Mouse (Mus musculus) limb, embryonic 12.5 days (tissue): Measurements from ENCODE around the gene Tcte1. TPM values are rescaled to one million over a fixed set of nuclear protein-coding genes. Genes with fewer than 3 reads are reported as not detected.
A peak's percentile ranks its signal among the peaks of the same experiment; 100 is the strongest.

ENCODE experiments used
- ATAC-seq: fragments of 200-750 bp; cut with Nextera tagmentation; 2 replicates; pipeline ENCODE4 v1.8.0; 2017; ENCODE audit warnings: low read depth, moderate TSS enrichment; ENCODE audit not compliant: insufficient number of reproducible peaks, insufficient read depth, low FRiP score, low TSS enrichment
- H3K27ac ChIP-seq: fragments of 300-500 bp; sonication (generic); 2 replicates; pipeline ENCODE4 v1.5.1; 2016; ENCODE audit warnings: mild to moderate bottlenecking, moderate library complexity
- H3K27me3 ChIP-seq: fragments of 300-500 bp; sonication (generic); 2 replicates; pipeline ENCODE4 v1.6.1; 2016; ENCODE audit warnings: mild to moderate bottlenecking, moderate library complexity
- H3K36me3 ChIP-seq: fragments of 300-500 bp; sonication (generic); 2 replicates; pipeline ENCODE4 v1.6.1; 2016; ENCODE audit warnings: mild to moderate bottlenecking, moderate library complexity
- H3K4me1 ChIP-seq: fragments of 300-500 bp; sonication (generic); replicated peaks from 2 replicates; pipeline ENCODE4 v1.6.1; 2016
- H3K4me2 ChIP-seq: fragments of 300-500 bp; sonication (generic); 2 replicates; pipeline ENCODE4 v1.6.1; 2016; ENCODE audit warnings: mild to moderate bottlenecking, moderate library complexity
- H3K4me3 ChIP-seq: fragments of 300-500 bp; sonication (generic); replicated peaks from 2 replicates; pipeline ENCODE4 v1.5.1; 2016; ENCODE audit warnings: mild to moderate bottlenecking
- H3K9ac ChIP-seq: fragments of 300-500 bp; sonication (generic); replicated peaks from 2 replicates; pipeline ENCODE4 v1.6.1; 2016; ENCODE audit warnings: mild to moderate bottlenecking, moderate library complexity
- H3K9me3 ChIP-seq: fragments of 300-500 bp; sonication (generic); 2 replicates; pipeline ENCODE4 v1.6.1; 2016; ENCODE audit warnings: mild to moderate bottlenecking, moderate library complexity
- WGBS: fragments of 180-500 bp; shearing (Covaris S2); methylation state at CpG from one replicate; pipeline ENCODE4 v1.1.7; 2016; 5-methylcytosine and 5-hydroxymethylcytosine counted together
- polyA plus RNA-seq: library from polyadenylated mRNA; unstranded; fragments of >200 nt; fragmentation: Nextera tagmentation; extraction: Ambion mirVana; gene quantifications from 2 replicates; pipeline ENCODE4 v1.2.1, GENCODE M21; 2016

Gene Tcte1
- polyA plus RNA-seq, 1 experiment from 2014 or later: 1.3 TPM

- no peak for ATAC-seq
- Histone ChIP-seq H3K9me3 (no peaks in the 10 kb centered on the region), H3K36me3 (no peaks in the 10 kb centered on the region), H3K4me3 (no peak overlapping the region), H3K27me3 (peaks cover 92% of the 10 kb centered on the region), H3K9ac (no peak overlapping the region), H3K4me2 (no peak overlapping the region), H3K4me1 (no peaks in the 10 kb centered on the region), H3K27ac (no peak overlapping the region)
- WGBS: 16% methylated on average over 5 of the region's 5 CpGs
Observed at GRCm38 (mm10) chr17:45536264-45536663, 13.0 kb downstream of the Tcte1 start.

GRCm38 (mm10) chr17:45538394-45538793, 15.2 kb downstream of the Tcte1 start:
- no peak for ATAC-seq
- Histone ChIP-seq H3K27ac (no peak overlapping the region), H3K36me3 (no peaks in the 10 kb centered on the region), H3K4me1 (no peaks in the 10 kb centered on the region), H3K4me2 (no peak overlapping the region), H3K4me3 (no peak overlapping the region), H3K9ac (no peak overlapping the region), H3K9me3 (no peaks in the 10 kb centered on the region), H3K27me3 (peaks cover 95% of the 10 kb centered on the region)
- 68% methylated on average over 4 of the region's 4 CpGs for WGBS

GRCm38 (mm10) chr17:45539664-45540063, 16.4 kb downstream of the Tcte1 start:
- Histone ChIP-seq H3K9ac (no peak overlapping the region), H3K4me1 (peaks cover 8% of the 10 kb centered on the region), H3K4me2 (no peak overlapping the region), H3K36me3 (peaks cover 4% of the 10 kb centered on the region), H3K27me3 (peaks cover 97% of the 10 kb centered on the region), H3K4me3 (no peak overlapping the region), H3K9me3 (no peaks in the 10 kb centered on the region), H3K27ac (no peak overlapping the region)
- no peak for ATAC-seq
- WGBS: 75% methylated on average over 21 of the region's 21 CpGs

- no peak overlapping the region for H3K9ac ChIP-seq
- no peak overlapping the region for H3K4me3 ChIP-seq
- peaks cover 98% of the 10 kb centered on the region for H3K27me3 ChIP-seq
- H3K27ac ChIP-seq: no peak overlapping the region
- H3K9me3 ChIP-seq: no peaks in the 10 kb centered on the region
- ATAC-seq: no peak
- 37% methylated on average over 6 of the region's 6 CpGs for WGBS
- H3K36me3 ChIP-seq: peaks cover 25% of the 10 kb centered on the region
- no peak overlapping the region for H3K4me2 ChIP-seq
- peaks cover 22% of the 10 kb centered on the region for H3K4me1 ChIP-seq
Observed at GRCm38 (mm10) chr17:45542129-45542528, 18.9 kb downstream of the Tcte1 start.

GRCm38 (mm10) chr17:45542705-45543104, 19.5 kb downstream of the Tcte1 start:
- Histone ChIP-seq H3K9ac (no peak overlapping the region), H3K4me2 (no peak overlapping the region), H3K4me3 (no peak overlapping the region), H3K4me1 (peaks cover 22% of the 10 kb centered on the region), H3K9me3 (no peaks in the 10 kb centered on the region), H3K27me3 (peaks cover 99% of the 10 kb centered on the region), H3K27ac (no peak overlapping the region), H3K36me3 (peaks cover 25% of the 10 kb centered on the region)
- WGBS: 78% methylated on average over 2 of the region's 2 CpGs
- no peak for ATAC-seq

- H3K27ac ChIP-seq: no peak overlapping the region
- H3K4me1 ChIP-seq: peaks cover 22% of the 10 kb centered on the region
- no peak overlapping the region for H3K9ac ChIP-seq
- no peak overlapping the region for H3K4me3 ChIP-seq
- H3K4me2 ChIP-seq: no peak overlapping the region
- no peaks in the 10 kb centered on the region for H3K9me3 ChIP-seq
- peaks cover 99% of the 10 kb centered on the region for H3K27me3 ChIP-seq
- ATAC-seq: no peak
- 37% methylated on average over 1 of the region's 1 CpGs for WGBS
- peaks cover 25% of the 10 kb centered on the region for H3K36me3 ChIP-seq
Observed at GRCm38 (mm10) chr17:45543115-45543514, 19.9 kb downstream of the Tcte1 start.

GRCm38 (mm10) chr17:45544001-45544872, 21.0 kb downstream of the Tcte1 start:
- no peak overlapping the region for H3K9ac ChIP-seq
- H3K4me3 ChIP-seq: peak overlapping the region; percentile 22
- H3K4me1 ChIP-seq: peaks cover 29% of the 10 kb centered on the region
- H3K9me3 ChIP-seq: no peaks in the 10 kb centered on the region
- 6% methylated on average over 24 of the region's 24 CpGs for WGBS
- no peak overlapping the region for H3K27ac ChIP-seq
- H3K4me2 ChIP-seq: peak overlapping the region; percentile 39; the same call in 1 of the 2 replicates
- H3K27me3 ChIP-seq: peaks cover 96% of the 10 kb centered on the region
- ATAC-seq: no peak
- peaks cover 25% of the 10 kb centered on the region for H3K36me3 ChIP-seq

- no peak overlapping the region for H3K27ac ChIP-seq
- WGBS: 6% methylated on average over 46 of the region's 46 CpGs
- H3K36me3 ChIP-seq: peaks cover 25% of the 10 kb centered on the region
- peaks cover 31% of the 10 kb centered on the region for H3K4me1 ChIP-seq
- no peak overlapping the region for H3K9ac ChIP-seq
- H3K9me3 ChIP-seq: no peaks in the 10 kb centered on the region
- peaks cover 90% of the 10 kb centered on the region for H3K27me3 ChIP-seq
- ATAC-seq: no peak
- peak overlapping the region; percentile 39 for H3K4me2 ChIP-seq
- peak overlapping the region; percentile 22 for H3K4me3 ChIP-seq
Observed at GRCm38 (mm10) chr17:45544873-45545277, 21.6 kb downstream of the Tcte1 start.

- H3K36me3 ChIP-seq: peaks cover 25% of the 10 kb centered on the region
- H3K9me3 ChIP-seq: no peaks in the 10 kb centered on the region
- H3K27me3 ChIP-seq: peaks cover 84% of the 10 kb centered on the region
- no peak for ATAC-seq
- no peak overlapping the region for H3K27ac ChIP-seq
- no peak overlapping the region for H3K9ac ChIP-seq
- peak overlapping the region; percentile 22 for H3K4me3 ChIP-seq
- peaks cover 37% of the 10 kb centered on the region for H3K4me1 ChIP-seq
- peak overlapping the region; percentile 39 for H3K4me2 ChIP-seq
- WGBS: 6% methylated on average over 74 of the region's 74 CpGs
Observed at GRCm38 (mm10) chr17:45545278-45545961, 22.2 kb downstream of the Tcte1 start.

GRCm38 (mm10) chr17:45546941-45547340, 23.7 kb downstream of the Tcte1 start:
- 73% methylated on average over 16 of the region's 16 CpGs for WGBS

GRCm38 (mm10) chr17:45547461-45548190, 24.4 kb downstream of the Tcte1 start:
- Histone ChIP-seq H3K27ac (no peak overlapping the region), H3K4me1 (peaks cover 41% of the 10 kb centered on the region), H3K4me2 (no peak overlapping the region), H3K9ac (no peak overlapping the region), H3K4me3 (no peak overlapping the region), H3K27me3 (peaks cover 71% of the 10 kb centered on the region), H3K36me3 (peaks cover 25% of the 10 kb centered on the region), H3K9me3 (no peaks in the 10 kb centered on the region)
- no peak for ATAC-seq
- WGBS: 80% methylated on average over 5 of the region's 5 CpGs

More at GRCm38 (mm10) chr17:45546941-45547340, 23.7 kb downstream of the Tcte1 start:
- Histone ChIP-seq H3K4me2 (no peak overlapping the region), H3K4me1 (peaks cover 40% of the 10 kb centered on the region), H3K27me3 (peaks cover 78% of the 10 kb centered on the region), H3K27ac (no peak overlapping the region), H3K4me3 (no peak overlapping the region), H3K9me3 (no peaks in the 10 kb centered on the region), H3K36me3 (peaks cover 25% of the 10 kb centered on the region), H3K9ac (no peak overlapping the region)
- ATAC-seq: no peak
